Mouse (Mus musculus) embryonic fibroblast, embryonic 13.5 days (primary cell): ENCODE measurements around the gene Hist1h2an.

ENCODE experiments used
- CTCF ChIP-seq: IDR thresholded peaks from 2 replicates; pipeline ENCODE4 v1.5.1; 2011; ENCODE audit warnings: mild to moderate bottlenecking, control low read depth, low read length, moderate library complexity, borderline replicate concordance; ENCODE audit not compliant: insufficient read depth
- POLR2A ChIP-seq: IDR thresholded peaks from 2 replicates; pipeline ENCODE4 v1.6.1; 2011; ENCODE audit warnings: low read depth, mild to moderate bottlenecking, control low read depth, low read length, moderate library complexity

GRCm38 (mm10) chr13:21752356-21752755 lies 34.7 kb downstream of the Hist1h2an start:
- no peak for TF ChIP-seq CTCF
- no peak for TF ChIP-seq POLR2A
